Mouse (Mus musculus) limb, embryonic 12.5 days (tissue): ENCODE measurements around the gene Stxbp5. TPM values are rescaled to one million over a fixed set of nuclear protein-coding genes. Genes with fewer than 3 reads are reported as not detected.

Experiments
- ATAC-seq: fragments of 200-750 bp; cut with Nextera tagmentation; 2 replicates; pipeline ENCODE4 v1.8.0; 2017; ENCODE audit warnings: low read depth, moderate TSS enrichment; ENCODE audit not compliant: insufficient number of reproducible peaks, insufficient read depth, low FRiP score, low TSS enrichment
- H3K27ac ChIP-seq: fragments of 300-500 bp; sonication (generic); 2 replicates; pipeline ENCODE4 v1.5.1; 2016; ENCODE audit warnings: mild to moderate bottlenecking, moderate library complexity
- H3K27me3 ChIP-seq: fragments of 300-500 bp; sonication (generic); 2 replicates; pipeline ENCODE4 v1.6.1; 2016; ENCODE audit warnings: mild to moderate bottlenecking, moderate library complexity
- H3K36me3 ChIP-seq: fragments of 300-500 bp; sonication (generic); 2 replicates; pipeline ENCODE4 v1.6.1; 2016; ENCODE audit warnings: mild to moderate bottlenecking, moderate library complexity
- H3K4me1 ChIP-seq: fragments of 300-500 bp; sonication (generic); replicated peaks from 2 replicates; pipeline ENCODE4 v1.6.1; 2016
- H3K4me2 ChIP-seq: fragments of 300-500 bp; sonication (generic); 2 replicates; pipeline ENCODE4 v1.6.1; 2016; ENCODE audit warnings: mild to moderate bottlenecking, moderate library complexity
- H3K4me3 ChIP-seq: fragments of 300-500 bp; sonication (generic); replicated peaks from 2 replicates; pipeline ENCODE4 v1.5.1; 2016; ENCODE audit warnings: mild to moderate bottlenecking
- H3K9ac ChIP-seq: fragments of 300-500 bp; sonication (generic); replicated peaks from 2 replicates; pipeline ENCODE4 v1.6.1; 2016; ENCODE audit warnings: mild to moderate bottlenecking, moderate library complexity
- H3K9me3 ChIP-seq: fragments of 300-500 bp; sonication (generic); 2 replicates; pipeline ENCODE4 v1.6.1; 2016; ENCODE audit warnings: mild to moderate bottlenecking, moderate library complexity
- WGBS: fragments of 180-500 bp; shearing (Covaris S2); methylation state at CpG from one replicate; pipeline ENCODE4 v1.1.7; 2016; 5-methylcytosine and 5-hydroxymethylcytosine counted together
- polyA plus RNA-seq: library from polyadenylated mRNA; unstranded; fragments of >200 nt; fragmentation: Nextera tagmentation; extraction: Ambion mirVana; gene quantifications from 2 replicates; pipeline ENCODE4 v1.2.1, GENCODE M21; 2016

Gene Stxbp5
- polyA plus RNA-seq, 1 experiment from 2014 or later = 7.3 TPM

DNA sequence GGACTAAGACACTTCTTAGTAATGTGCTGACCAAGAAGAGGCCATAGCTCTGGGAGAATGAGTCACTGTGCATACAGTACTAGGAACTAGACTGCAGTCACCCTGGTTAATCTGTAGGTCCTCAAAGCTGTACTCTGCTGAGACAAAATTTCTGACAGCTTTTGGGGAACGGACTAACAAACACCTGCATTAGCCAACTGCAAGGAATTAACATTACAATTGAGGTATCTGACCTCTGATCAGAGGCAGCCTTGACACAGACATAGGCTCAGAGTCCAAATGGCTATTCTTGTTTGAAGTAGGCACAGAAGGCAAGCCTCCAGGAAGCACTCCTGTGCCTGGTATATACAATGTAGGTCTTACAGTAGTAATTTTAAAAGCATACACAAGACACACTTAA lies 99.3 kb downstream of the Stxbp5 start:
- H3K36me3 ChIP-seq = peaks cover 15% of the 10 kb centered on the region
- ATAC-seq = no peak

DNA sequence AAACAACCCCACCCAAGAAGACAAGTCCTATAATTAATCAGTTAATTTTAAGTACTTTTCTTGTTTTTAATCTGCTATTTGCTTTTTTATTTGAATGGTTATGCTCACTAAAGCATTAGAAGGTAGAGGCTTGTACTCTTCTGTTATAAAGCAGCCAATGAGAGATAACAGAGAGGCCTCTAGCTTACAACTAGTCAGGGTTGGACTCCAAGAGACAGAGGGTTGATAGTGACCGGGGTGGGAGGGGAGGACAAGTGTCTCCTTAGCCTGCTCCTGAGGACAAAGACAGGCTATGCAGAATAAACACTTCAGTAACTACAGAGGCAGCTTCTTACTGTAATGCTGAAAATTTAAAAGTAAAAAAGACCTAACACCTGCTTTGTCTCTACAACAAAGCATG lies 101.8 kb downstream of the Stxbp5 start:
- no peak overlapping the region for H3K4me3 ChIP-seq
- H3K27me3 ChIP-seq = no peaks in the 10 kb centered on the region
- no peak for ATAC-seq
- no peak overlapping the region for H3K9ac ChIP-seq
- H3K9me3 ChIP-seq = no peaks in the 10 kb centered on the region
- no peak overlapping the region for H3K27ac ChIP-seq
- 90% methylated on average over 1 of the region's 1 CpGs for WGBS
- H3K4me2 ChIP-seq = no peak overlapping the region
- H3K36me3 ChIP-seq = peaks cover 20% of the 10 kb centered on the region
- H3K4me1 ChIP-seq = no peaks in the 10 kb centered on the region

More for the DNA sequence above, 99.3 kb downstream of the Stxbp5 start:
- Histone ChIP-seq H3K27ac (no peak overlapping the region), H3K4me2 (no peak overlapping the region), H3K9ac (no peak overlapping the region), H3K27me3 (no peaks in the 10 kb centered on the region), H3K4me1 (no peaks in the 10 kb centered on the region), H3K4me3 (no peak overlapping the region), H3K9me3 (no peaks in the 10 kb centered on the region)
- 87% methylated on average over 1 of the region's 1 CpGs for WGBS

DNA sequence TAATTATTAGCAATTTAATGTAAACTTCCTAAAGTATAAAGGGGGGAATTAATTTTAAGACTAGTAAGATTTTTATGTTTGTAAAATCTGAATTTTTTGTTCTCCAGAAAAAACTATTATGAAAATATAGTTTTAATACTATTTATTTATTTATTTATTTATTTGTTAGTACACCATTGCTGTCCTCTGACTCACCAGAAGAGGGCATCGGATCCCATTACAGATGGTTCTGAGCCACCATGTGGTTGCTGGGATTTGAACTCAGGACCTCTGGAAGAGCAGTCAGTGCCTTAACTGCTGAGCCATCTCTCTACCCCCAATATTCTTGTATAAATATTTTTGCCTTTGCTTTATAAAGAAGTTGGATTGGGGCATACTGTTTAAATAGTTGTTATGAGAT lies 104.5 kb downstream of the Stxbp5 start:
- Histone ChIP-seq H3K4me2 (no peak overlapping the region), H3K36me3 (peaks cover 20% of the 10 kb centered on the region), H3K9me3 (no peaks in the 10 kb centered on the region), H3K4me3 (no peak overlapping the region), H3K9ac (no peak overlapping the region), H3K27ac (no peak overlapping the region), H3K27me3 (no peaks in the 10 kb centered on the region), H3K4me1 (no peaks in the 10 kb centered on the region)
- no peak for ATAC-seq
- WGBS = 100% methylated on average over 1 of the region's 1 CpGs

GRCm38 (mm10) chr10:9794429-9794828 lies 106.5 kb downstream of the Stxbp5 start:
- ATAC-seq = no peak
- H3K36me3 ChIP-seq = peaks cover 27% of the 10 kb centered on the region

GRCm38 (mm10) chr10:9790947-9791346 lies 109.9 kb downstream of the Stxbp5 start:
- Histone ChIP-seq H3K4me1 (no peaks in the 10 kb centered on the region), H3K27me3 (no peaks in the 10 kb centered on the region), H3K4me3 (no peak overlapping the region), H3K4me2 (no peak overlapping the region), H3K9me3 (no peaks in the 10 kb centered on the region), H3K27ac (no peak overlapping the region), H3K36me3 (peaks cover 21% of the 10 kb centered on the region; the same call in 1 of the 2 replicates), H3K9ac (no peak overlapping the region)
- WGBS = 92% methylated on average over 3 of the region's 3 CpGs
- ATAC-seq = no peak

More at GRCm38 (mm10) chr10:9794429-9794828, 106.5 kb downstream of the Stxbp5 start:
- no peak overlapping the region for H3K27ac ChIP-seq
- no peak overlapping the region for H3K9ac ChIP-seq
- no peaks in the 10 kb centered on the region for H3K4me1 ChIP-seq
- H3K27me3 ChIP-seq = no peaks in the 10 kb centered on the region
- H3K4me2 ChIP-seq = no peak overlapping the region
- H3K9me3 ChIP-seq = no peaks in the 10 kb centered on the region
- H3K4me3 ChIP-seq = no peak overlapping the region

DNA sequence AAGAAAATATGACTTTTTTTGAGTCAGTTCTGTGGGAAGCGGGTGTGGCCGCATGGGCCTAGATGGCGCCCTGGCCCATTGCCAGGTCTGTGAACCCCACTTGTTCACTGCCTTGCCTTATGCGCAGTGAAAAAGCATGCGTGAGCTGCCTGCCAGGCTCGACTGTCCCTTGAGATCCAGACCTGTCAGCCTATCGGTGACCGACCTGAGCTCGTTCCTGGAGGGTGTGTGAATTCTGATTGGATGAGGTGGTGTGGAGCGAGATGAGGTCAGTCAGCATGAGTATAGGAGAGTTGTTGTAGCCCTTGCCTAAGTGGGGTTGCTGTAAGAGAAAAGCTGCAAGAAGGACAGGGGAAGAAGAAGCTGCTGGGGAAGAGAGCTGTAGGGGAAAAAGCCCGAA lies 114.4 kb downstream of the Stxbp5 start:
- Histone ChIP-seq H3K27ac (no peak overlapping the region), H3K4me2 (no peak overlapping the region), H3K36me3 (peaks cover 18% of the 10 kb centered on the region; the same call in 1 of the 2 replicates), H3K9me3 (no peaks in the 10 kb centered on the region), H3K4me3 (no peak overlapping the region), H3K27me3 (no peaks in the 10 kb centered on the region), H3K4me1 (no peaks in the 10 kb centered on the region), H3K9ac (no peak overlapping the region)
- 90% methylated on average over 11 of the region's 11 CpGs for WGBS
- ATAC-seq = no peak

- no peak for ATAC-seq
- H3K27ac ChIP-seq = no peak overlapping the region
- no peak overlapping the region for H3K4me2 ChIP-seq
- H3K9ac ChIP-seq = no peak overlapping the region
- peaks cover 12% of the 10 kb centered on the region; the same call in 1 of the 2 replicates for H3K36me3 ChIP-seq
- H3K4me3 ChIP-seq = no peak overlapping the region
- no peaks in the 10 kb centered on the region for H3K27me3 ChIP-seq
- H3K4me1 ChIP-seq = no peaks in the 10 kb centered on the region
- WGBS = 84% methylated on average over 6 of the region's 6 CpGs
- H3K9me3 ChIP-seq = no peaks in the 10 kb centered on the region
Observed at GRCm38 (mm10) chr10:9785651-9786050, 115.2 kb downstream of the Stxbp5 start.

GRCm38 (mm10) chr10:9779864-9780263 lies 121.0 kb downstream of the Stxbp5 start:
- no peak for ATAC-seq
- Histone ChIP-seq H3K4me2 (no peak overlapping the region), H3K9me3 (no peaks in the 10 kb centered on the region), H3K27me3 (no peaks in the 10 kb centered on the region), H3K4me3 (no peak overlapping the region), H3K36me3 (no peaks in the 10 kb centered on the region), H3K9ac (no peak overlapping the region), H3K27ac (no peak overlapping the region), H3K4me1 (no peaks in the 10 kb centered on the region)
- 69% methylated on average over 4 of the region's 4 CpGs for WGBS

- Histone ChIP-seq H3K9ac (no peak overlapping the region), H3K4me3 (no peak overlapping the region), H3K4me1 (no peaks in the 10 kb centered on the region), H3K4me2 (no peak overlapping the region), H3K27me3 (no peaks in the 10 kb centered on the region), H3K36me3 (peaks cover 28% of the 10 kb centered on the region), H3K9me3 (no peaks in the 10 kb centered on the region), H3K27ac (no peak overlapping the region)
- ATAC-seq = no peak
- WGBS = 83% methylated on average over 12 of the region's 12 CpGs
Observed at GRCm38 (mm10) chr10:9770261-9770660, 130.6 kb downstream of the Stxbp5 start.

DNA sequence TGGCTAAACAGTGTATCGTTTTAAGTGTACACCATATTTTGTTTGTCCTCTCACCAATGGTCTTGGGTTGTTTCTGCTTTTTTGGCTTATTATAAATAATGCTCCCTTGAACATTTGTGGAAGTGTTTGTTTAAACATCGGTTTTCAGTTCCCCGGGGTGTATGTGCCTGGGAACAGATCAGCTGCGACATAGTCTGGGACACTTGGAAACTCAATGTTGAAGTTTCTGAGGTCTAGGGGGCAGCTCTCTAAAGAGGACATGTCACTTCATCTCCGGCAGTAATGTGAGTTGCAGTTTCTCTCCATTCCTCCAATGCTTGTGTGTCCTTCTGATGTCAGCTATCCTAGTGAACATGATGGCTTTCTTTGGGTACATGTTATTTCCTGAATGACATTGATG lies 137.0 kb downstream of the Stxbp5 start:
- H3K27me3 ChIP-seq = no peaks in the 10 kb centered on the region
- H3K27ac ChIP-seq = no peak overlapping the region
- no peak overlapping the region for H3K9ac ChIP-seq
- no peaks in the 10 kb centered on the region for H3K9me3 ChIP-seq
- no peak for ATAC-seq
- 91% methylated on average over 5 of the region's 5 CpGs for WGBS
- H3K4me1 ChIP-seq = no peaks in the 10 kb centered on the region
- H3K4me2 ChIP-seq = no peak overlapping the region
- peaks cover 32% of the 10 kb centered on the region for H3K36me3 ChIP-seq
- no peak overlapping the region for H3K4me3 ChIP-seq

DNA sequence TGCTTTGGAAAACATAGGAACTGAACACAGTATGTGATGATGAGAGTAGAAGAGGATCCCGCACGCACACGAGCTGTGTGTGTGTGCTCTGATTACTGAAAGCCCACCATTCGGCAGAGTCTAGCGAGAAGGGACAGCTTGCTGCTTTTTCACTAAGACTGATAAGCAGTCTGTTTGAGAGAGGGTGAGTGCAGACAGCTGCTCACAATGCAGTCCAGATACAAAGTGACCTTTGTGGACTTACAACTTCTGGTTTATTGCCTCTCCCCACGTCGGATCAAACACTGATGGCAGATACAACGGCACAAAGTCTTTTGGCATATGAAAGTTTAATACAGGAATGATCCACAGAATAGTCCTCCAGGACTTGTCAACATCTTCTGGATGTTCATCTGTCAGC lies 140.6 kb downstream of the Stxbp5 start:
- no peaks in the 10 kb centered on the region for H3K9me3 ChIP-seq

DNA sequence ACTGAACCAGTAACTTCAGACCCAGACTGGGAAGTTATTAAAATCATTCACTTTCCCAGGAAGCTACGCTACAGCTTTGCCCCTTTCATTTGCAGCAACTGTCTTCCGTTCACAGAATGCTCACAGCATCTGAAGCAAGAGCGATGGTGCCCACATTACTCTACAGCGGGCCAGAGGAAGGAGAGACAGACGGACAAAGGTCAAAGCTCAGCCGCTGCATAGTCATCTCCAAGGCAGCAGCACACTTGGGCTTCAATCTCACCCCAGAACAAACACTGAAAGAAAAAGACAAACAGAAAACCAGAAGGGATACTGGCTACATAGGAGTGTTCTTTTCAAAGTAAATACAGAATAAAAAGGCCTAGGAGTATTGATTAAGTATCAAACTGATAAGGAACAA lies 144.3 kb downstream of the Stxbp5 start:
- 79% methylated on average over 6 of the region's 6 CpGs for WGBS
- Histone ChIP-seq H3K4me3 (no peak overlapping the region), H3K9me3 (no peaks in the 10 kb centered on the region), H3K9ac (no peak overlapping the region), H3K36me3 (peaks cover 12% of the 10 kb centered on the region), H3K4me2 (no peak overlapping the region), H3K27ac (no peak overlapping the region), H3K27me3 (no peaks in the 10 kb centered on the region), H3K4me1 (no peaks in the 10 kb centered on the region)
- ATAC-seq = no peak

More for the DNA sequence above, 140.6 kb downstream of the Stxbp5 start:
- Histone ChIP-seq H3K4me1 (no peaks in the 10 kb centered on the region), H3K27me3 (no peaks in the 10 kb centered on the region), H3K4me2 (no peak overlapping the region), H3K4me3 (no peak overlapping the region), H3K27ac (no peak overlapping the region), H3K9ac (no peak overlapping the region), H3K36me3 (peaks cover 21% of the 10 kb centered on the region)
- 85% methylated on average over 8 of the region's 8 CpGs for WGBS
- ATAC-seq = no peak
